Mouse (Mus musculus) lung, embryonic 15.5 days (tissue): ENCODE data around the gene Wap. TPM values are rescaled to one million over a fixed set of nuclear protein-coding genes. Genes with fewer than 3 reads are reported as not detected.
"Not testable (repeated sequence)": the region's sequence is repeated elsewhere in the genome, so short reads cannot be mapped to it uniquely, and the experiment has no call there.

Source experiments
- ATAC-seq: fragments of 200-750 bp; cut with Nextera tagmentation; 2 replicates; pipeline ENCODE4 v1.8.0; 2017; ENCODE audit warnings: moderate number of reproducible peaks, borderline replicate concordance; ENCODE audit not compliant: low FRiP score, low TSS enrichment; ENCODE audit errors: extremely low read depth
- H3K27ac ChIP-seq: fragments of 300-500 bp; sonication (generic); 2 replicates; pipeline ENCODE4 v1.5.1; 2015; ENCODE audit warnings: moderate library complexity, mild to moderate bottlenecking, inconsistent platforms
- H3K27me3 ChIP-seq: fragments of 300-500 bp; sonication (generic); 2 replicates; pipeline ENCODE4 v1.6.1; 2015; ENCODE audit warnings: inconsistent platforms
- H3K36me3 ChIP-seq: fragments of 300-500 bp; sonication (generic); 2 replicates; pipeline ENCODE4 v1.6.1; 2015; ENCODE audit warnings: inconsistent platforms
- H3K4me1 ChIP-seq: fragments of 300-500 bp; sonication (generic); 2 replicates; pipeline ENCODE4 v1.6.1; 2015; ENCODE audit warnings: inconsistent platforms
- H3K4me2 ChIP-seq: fragments of 300-500 bp; sonication (generic); 2 replicates; pipeline ENCODE4 v1.6.1; 2015; ENCODE audit warnings: inconsistent platforms, mild to moderate bottlenecking, moderate library complexity
- H3K4me3 ChIP-seq: fragments of 300-500 bp; sonication (generic); 2 replicates; pipeline ENCODE4 v1.5.1; 2015; ENCODE audit warnings: mild to moderate bottlenecking, inconsistent platforms
- H3K9ac ChIP-seq: fragments of 300-500 bp; sonication (generic); 2 replicates; pipeline ENCODE4 v1.6.1; 2015; ENCODE audit warnings: inconsistent platforms
- H3K9me3 ChIP-seq: fragments of 300-500 bp; sonication (generic); 2 replicates; pipeline ENCODE4 v1.6.1; 2016; ENCODE audit warnings: inconsistent platforms
- WGBS: fragments of 180-500 bp; shearing (Covaris S2); methylation state at CpG from one replicate; pipeline ENCODE4 v1.1.7; 2015; 5-methylcytosine and 5-hydroxymethylcytosine counted together
- polyA plus RNA-seq: library from polyadenylated mRNA; unstranded; fragments of >200 nt; fragmentation: Nextera tagmentation; extraction: Ambion mirVana; gene quantifications from 2 replicates; pipeline ENCODE4 v1.2.1, GENCODE M21; 2015

Gene Wap
- polyA plus RNA-seq, 1 experiment from 2014 or later = not detected

GRCm38 (mm10) chr11:6661206-6661605, 22.8 kb upstream of the Wap start:
- H3K36me3 ChIP-seq = no peaks in the 10 kb centered on the region
- H3K27ac ChIP-seq = no peak overlapping the region
- 70% methylated on average over 14 of the region's 14 CpGs for WGBS
- 0 out of 2 replicates have a peak, but pooled peaks cover 3% of the 10 kb centered on the region for H3K4me1 ChIP-seq
- no peak for ATAC-seq
- no peak overlapping the region for H3K4me2 ChIP-seq
- no peaks in the 10 kb centered on the region for H3K27me3 ChIP-seq
- no peak overlapping the region for H3K4me3 ChIP-seq
- no peaks in the 10 kb centered on the region for H3K9me3 ChIP-seq
- no peak overlapping the region for H3K9ac ChIP-seq

- H3K27ac ChIP-seq = no peak within 1 kb of the TSS
- H3K9me3 ChIP-seq = no peaks in the 10 kb centered on the region
- peak; percentile 69 for ATAC-seq
- peak within 1 kb of the TSS; percentile 74 for H3K4me2 ChIP-seq
- no peaks in the 10 kb centered on the region for H3K27me3 ChIP-seq
- peak within 1 kb of the TSS; percentile 38 for H3K4me3 ChIP-seq
- H3K36me3 ChIP-seq = no peaks in the 10 kb centered on the region
- H3K4me1 ChIP-seq = 0 out of 2 replicates have a peak, but pooled peaks cover 3% of the 10 kb centered on the region
- H3K9ac ChIP-seq = peak within 1 kb of the TSS; percentile 5; the same call in 1 of the 2 replicates
- 2% methylated on average over 18 of the region's 18 CpGs for WGBS
These were observed 19.8 kb upstream of the Wap start, which contains the start of gene Ramp3 for GRCm38 (mm10) chr11:6658271-6658670. Gene Ramp3, plus strand, starts transcription at chr11:6658521.

- Histone ChIP-seq H3K9ac (no peak overlapping the region), H3K4me3 (no peak overlapping the region), H3K9me3 (no peaks in the 10 kb centered on the region), H3K4me2 (no peak overlapping the region), H3K36me3 (no peaks in the 10 kb centered on the region), H3K4me1 (0 out of 2 replicates have a peak, but pooled peaks cover 3% of the 10 kb centered on the region), H3K27me3 (no peaks in the 10 kb centered on the region), H3K27ac (no peak overlapping the region)
- ATAC-seq = peak; percentile 27; the same call in 1 of the 2 replicates
- 4% methylated on average over 2 of the region's 2 CpGs for WGBS
These were observed 16.5 kb upstream of the Wap start for GRCm38 (mm10) chr11:6654903-6655302.

- WGBS = 77% methylated on average over 3 of the region's 3 CpGs
These were observed 14.5 kb upstream of the Wap start for GRCm38 (mm10) chr11:6652978-6653377.

GRCm38 (mm10) chr11:6650519-6650918, 12.1 kb upstream of the Wap start:
- Histone ChIP-seq H3K9ac (no peak overlapping the region), H3K9me3 (no peaks in the 10 kb centered on the region), H3K4me2 (no peak overlapping the region), H3K36me3 (no peaks in the 10 kb centered on the region), H3K4me3 (no peak overlapping the region), H3K4me1 (no peaks in the 10 kb centered on the region), H3K27me3 (no peaks in the 10 kb centered on the region), H3K27ac (no peak overlapping the region)
- ATAC-seq = no peak
- 53% methylated on average over 7 of the region's 7 CpGs for WGBS

More at GRCm38 (mm10) chr11:6652978-6653377, 14.5 kb upstream of the Wap start:
- not testable (repeated sequence) for H3K36me3 ChIP-seq, ATAC-seq, H3K27ac ChIP-seq, H3K4me1 ChIP-seq, H3K9ac ChIP-seq, H3K4me2 ChIP-seq, H3K27me3 ChIP-seq, H3K4me3 ChIP-seq, H3K9me3 ChIP-seq

- H3K9me3 ChIP-seq = no peaks in the 10 kb centered on the region
These were observed 9.6 kb upstream of the Wap start for GRCm38 (mm10) chr11:6647831-6648724.

GRCm38 (mm10) chr11:6644566-6644965, 6.1 kb upstream of the Wap start:
- H3K9me3 ChIP-seq = no peaks in the 10 kb centered on the region
- H3K4me2 ChIP-seq = no peak overlapping the region
- H3K36me3 ChIP-seq = no peaks in the 10 kb centered on the region
- H3K27me3 ChIP-seq = no peaks in the 10 kb centered on the region
- no peak overlapping the region for H3K4me3 ChIP-seq
- no peak for ATAC-seq
- H3K4me1 ChIP-seq = no peaks in the 10 kb centered on the region
- no peak overlapping the region for H3K9ac ChIP-seq
- H3K27ac ChIP-seq = no peak overlapping the region
- WGBS = 78% methylated on average over 6 of the region's 6 CpGs

More at GRCm38 (mm10) chr11:6647831-6648724, 9.6 kb upstream of the Wap start:
- no peaks in the 10 kb centered on the region for H3K27me3 ChIP-seq
- H3K27ac ChIP-seq = no peak overlapping the region
- 51% methylated on average over 9 of the region's 9 CpGs for WGBS
- no peak overlapping the region for H3K4me3 ChIP-seq
- no peak for ATAC-seq
- H3K4me2 ChIP-seq = no peak overlapping the region
- H3K4me1 ChIP-seq = no peaks in the 10 kb centered on the region
- H3K9ac ChIP-seq = no peak overlapping the region
- H3K36me3 ChIP-seq = no peaks in the 10 kb centered on the region

GRCm38 (mm10) chr11:6639072-6639471, 635 bp upstream of the Wap start:
- no peak overlapping the region for H3K4me3 ChIP-seq
- H3K27ac ChIP-seq = no peak overlapping the region
- H3K36me3 ChIP-seq = no peaks in the 10 kb centered on the region
- H3K4me1 ChIP-seq = no peaks in the 10 kb centered on the region
- ATAC-seq = no peak
- 67% methylated on average over 6 of the region's 6 CpGs for WGBS
- H3K9me3 ChIP-seq = no peaks in the 10 kb centered on the region
- no peak overlapping the region for H3K9ac ChIP-seq
- H3K4me2 ChIP-seq = no peak overlapping the region
- H3K27me3 ChIP-seq = no peaks in the 10 kb centered on the region

- ATAC-seq = no peak
- WGBS = 67% methylated on average over 8 of the region's 8 CpGs
- Histone ChIP-seq H3K4me2 (no peak overlapping the region), H3K27ac (no peak overlapping the region), H3K9me3 (no peaks in the 10 kb centered on the region), H3K4me1 (no peaks in the 10 kb centered on the region), H3K36me3 (no peaks in the 10 kb centered on the region), H3K27me3 (no peaks in the 10 kb centered on the region), H3K9ac (no peak overlapping the region), H3K4me3 (no peak overlapping the region)
These were observed 2.3 kb downstream of the Wap start for GRCm38 (mm10) chr11:6636150-6636549.

GRCm38 (mm10) chr11:6629655-6630054, 8.8 kb downstream of the Wap start:
- ATAC-seq = no peak
- Histone ChIP-seq H3K4me2 (no peak overlapping the region), H3K36me3 (no peaks in the 10 kb centered on the region; the same call in 1 of the 2 replicates), H3K27me3 (no peaks in the 10 kb centered on the region), H3K9me3 (no peaks in the 10 kb centered on the region), H3K9ac (no peak overlapping the region), H3K4me1 (peaks cover 11% of the 10 kb centered on the region), H3K4me3 (no peak overlapping the region), H3K27ac (no peak overlapping the region)

GRCm38 (mm10) chr11:6628568-6628967, 9.9 kb downstream of the Wap start:
- H3K4me2 ChIP-seq = no peak overlapping the region
- H3K4me3 ChIP-seq = no peak overlapping the region
- H3K9me3 ChIP-seq = no peaks in the 10 kb centered on the region
- no peaks in the 10 kb centered on the region for H3K27me3 ChIP-seq
- peaks cover 22% of the 10 kb centered on the region for H3K4me1 ChIP-seq
- peaks cover 10% of the 10 kb centered on the region for H3K36me3 ChIP-seq
- no peak for ATAC-seq
- WGBS = 32% methylated on average over 4 of the region's 4 CpGs
- H3K27ac ChIP-seq = no peak overlapping the region
- no peak overlapping the region for H3K9ac ChIP-seq

- no peak overlapping the region for H3K27ac ChIP-seq
These were observed 10.7 kb downstream of the Wap start for GRCm38 (mm10) chr11:6627731-6628130.

More at GRCm38 (mm10) chr11:6627731-6628130, 10.7 kb downstream of the Wap start:
- Histone ChIP-seq H3K9ac (no peak overlapping the region), H3K4me1 (peaks cover 28% of the 10 kb centered on the region), H3K9me3 (no peaks in the 10 kb centered on the region), H3K4me2 (no peak overlapping the region), H3K4me3 (no peak overlapping the region), H3K27me3 (no peaks in the 10 kb centered on the region), H3K36me3 (peaks cover 17% of the 10 kb centered on the region)
- 87% methylated on average over 4 of the region's 4 CpGs for WGBS
- no peak for ATAC-seq
